Mouse (Mus musculus) heart, postnatal 0 days (tissue): ENCODE measurements around the gene Kif9.
A peak's percentile ranks its signal among the peaks of the same experiment; 100 is the strongest.

ENCODE experiments used
- CTCF ChIP-seq: IDR thresholded peaks from 2 replicates; pipeline ENCODE4 v1.5.1; 2016; ENCODE audit warnings: antibody characterized with exemption, control low read depth, low read depth
- EP300 ChIP-seq: IDR thresholded peaks from 2 replicates; pipeline ENCODE4 v1.6.1; 2016; ENCODE audit warnings: antibody characterized with exemption, low read depth

- TF ChIP-seq CTCF (no peak), EP300 (peak; percentile 55; the same call in 1 of the 2 replicates)
Measured at GRCm38 (mm10) chr9:110532538-110533291, 56.0 kb downstream of the Kif9 start, which contains the start of gene Setd2.
